8 mouse cellular contexts compared by ENCODE assay signal in the genomic region with DNA sequence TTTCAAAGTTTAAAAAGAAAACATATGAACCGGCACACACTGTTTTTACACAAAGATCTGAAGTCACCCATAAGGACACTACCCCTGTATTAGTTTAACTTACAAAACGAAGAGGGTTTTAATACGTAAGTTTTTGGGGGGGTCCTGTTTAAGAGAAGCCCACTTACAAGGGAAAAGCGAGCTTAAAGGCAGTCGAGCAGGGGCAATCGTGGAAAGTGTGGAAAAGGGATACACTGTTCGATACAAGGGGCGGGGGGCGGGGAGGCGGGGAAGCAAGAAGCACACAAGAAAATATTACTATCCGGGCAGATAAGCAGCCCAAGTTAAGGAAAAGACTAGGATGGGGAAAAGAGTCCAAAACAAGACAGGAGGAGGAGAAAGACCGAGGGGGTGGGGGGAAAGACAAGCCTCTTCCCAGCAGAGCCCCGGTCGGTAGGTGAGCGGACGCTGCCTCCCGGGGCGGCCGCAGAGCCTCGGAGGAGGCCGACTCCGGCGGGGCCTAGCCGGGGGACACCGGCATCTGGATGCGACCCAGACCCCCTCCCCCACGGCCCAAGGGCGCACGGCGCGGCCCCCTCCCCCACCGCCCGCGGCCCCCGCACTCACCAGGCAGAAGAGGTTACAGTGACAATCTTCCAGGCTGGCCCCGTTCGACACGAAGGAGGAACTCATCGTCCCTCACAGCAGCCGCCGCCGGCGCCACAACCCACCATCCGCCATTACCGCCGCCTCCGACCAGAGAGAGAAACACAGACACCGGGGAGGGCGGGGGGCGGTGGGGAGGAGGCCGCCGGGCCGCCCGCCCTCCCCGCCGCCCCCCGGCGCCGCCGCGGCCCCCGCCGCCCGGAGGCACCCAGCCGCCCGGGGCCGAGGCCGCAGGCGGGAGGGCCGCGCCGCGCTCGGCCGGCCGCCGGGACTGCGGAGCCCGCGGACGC. TPM values are rescaled to one million over a fixed set of nuclear protein-coding genes. Genes with fewer than 3 reads are reported as not detected.
DNase-seq lines count a peak whose midpoint lies in the region; ATAC-seq lines count a peak whose summit lies in the region.

A gene (minus strand): TSS at position 749 of the 935 bp plus-strand sequence.

- DNase-seq in ZHBTc4 (ENCODE audit: low read depth, low spot score): peak; percentile 63
- DNase-seq in cerebellum, postnatal 10 days: peak; percentile 75 to 77
- peak; percentile 13 to 15 for DNase-seq in frontal cortex, postnatal 25 days (ENCODE audit: low spot score in 2 of 2)
- DNase-seq in layer of hippocampus, postnatal 36 days: peak; percentile 20 to 41
- peak; percentile 62 to 64 for DNase-seq in lung, postnatal 4 days
- peak; percentile 35 for DNase-seq in retina, postnatal 7 days (ENCODE audit: low read depth, low spot score)
- DNase-seq in urinary bladder, adult 2 months (ENCODE audit: low spot score): peak; percentile 32

- H3K4me1 ChIP-seq in hindbrain, embryonic 12.5 days: peaks cover 31% of the 10 kb centered on the region

- H3K9me3 ChIP-seq in hindbrain, embryonic 12.5 days (replicated peaks): no peaks in the 10 kb centered on the region

- peak within 1 kb of the TSS; percentile 84 for H3K4me3 ChIP-seq in hindbrain, embryonic 12.5 days

- H3K4me2 ChIP-seq in hindbrain, embryonic 12.5 days (replicated peaks): peak within 1 kb of the TSS; percentile 85

- peaks cover 5% of the 10 kb centered on the region; the same call in 1 of the 2 replicates for H3K36me3 ChIP-seq in hindbrain, embryonic 12.5 days

- no peaks in the 10 kb centered on the region for H3K27me3 ChIP-seq in hindbrain, embryonic 12.5 days

- H3K27ac ChIP-seq in hindbrain, embryonic 12.5 days: peak within 1 kb of the TSS; percentile 99

- under 1% methylated on average over 75 of the region's 81 CpGs for WGBS in hindbrain, embryonic 12.5 days

- peak within 1 kb of the TSS; percentile 98 for H3K9ac ChIP-seq in hindbrain, embryonic 12.5 days

- peak; percentile 62 for ATAC-seq in hindbrain, embryonic 12.5 days (ENCODE audit: low FRiP score)

RNA-seq across cellular contexts. Expression of the gene that starts here (rescaled TPM):
- polyA plus RNA-seq in hindbrain, embryonic 12.5 days (2016; fragmentation: Nextera tagmentation; extraction: Ambion mirVana): 11.4 and 15.1 TPM in 2 replicates
- 10 to 100 TPM; 53.7 to 66.0 TPM for total RNA-seq in layer of hippocampus, postnatal 36 days (2021)
- polyA plus RNA-seq in urinary bladder, adult 2 months (2012; rRNA removed): 12.9 and 15.4 TPM in 2 replicates

Comparison
In these comparisons a context has a peak if more than half of its experiments do, and no peak if none do; other contexts are left out.
1. Peak in every context shown above with its lines: DNase-seq, ATAC-seq, H3K4me3 ChIP-seq and H3K27ac ChIP-seq.
2. DNase-seq: peak in every context shown above with its lines; median percentile 76 in cerebellum, postnatal 10 days; 63 in ZHBTc4; 63 in lung, postnatal 4 days; 35 in retina, postnatal 7 days; 32 in urinary bladder, adult 2 months; 30 in layer of hippocampus, postnatal 36 days; 14 in frontal cortex, postnatal 25 days.